Mouse (Mus musculus): Measurements from ENCODE around the gene Hjurp. TPM values are rescaled to one million over a fixed set of nuclear protein-coding genes. Genes with fewer than 3 reads are reported as not detected.

The Hjurp gene
- polyA plus RNA-seq, 1 experiment from 2014 or later, result 174 TPM

GRCm38 (mm10) chr1:88232664-88233380, 44.6 kb downstream of the Hjurp start:
- no peak overlapping the region for H3K4me2 ChIP-seq (ENCODE audit: low read depth, severe bottlenecking)
- H3K36me3 ChIP-seq (ENCODE audit: control insufficient read depth, insufficient read depth, low read length), result no peaks in the 10 kb centered on the region; the same call in 1 of the 2 replicates
- no peak overlapping the region for H3K4me3 ChIP-seq (ENCODE audit: low read depth, low read length)
- peaks cover 95% of the 10 kb centered on the region for H3K9me3 ChIP-seq (ENCODE audit: control insufficient read depth, low read length)
- no peaks in the 10 kb centered on the region for H3K27me3 ChIP-seq (ENCODE audit: control insufficient read depth, insufficient read depth, low read length)
- H3K4me1 ChIP-seq (ENCODE audit: control insufficient read depth, insufficient read depth, low read length), result no peaks in the 10 kb centered on the region
- DNase-seq (ENCODE audit: low spot score) (no peak), ATAC-seq (ENCODE audit: insufficient number of reproducible peaks, low FRiP score, low TSS enrichment, low read depth) (no peak)
- H3K27ac ChIP-seq (replicated peaks; ENCODE audit: low read depth, low read length), result no peak overlapping the region
- H3K9ac ChIP-seq (ENCODE audit: low read length), result no peak overlapping the region
- WGBS, result 57% methylated on average over 3 of the region's 3 CpGs

- Histone ChIP-seq H3K9ac (ENCODE audit: low read length) (no peak overlapping the region), H3K36me3 (ENCODE audit: control insufficient read depth, insufficient read depth, low read length) (no peaks in the 10 kb centered on the region; the same call in 1 of the 2 replicates), H3K27me3 (ENCODE audit: control insufficient read depth, insufficient read depth, low read length) (no peaks in the 10 kb centered on the region), H3K4me2 (ENCODE audit: low read depth, severe bottlenecking) (no peak overlapping the region), H3K4me3 (ENCODE audit: low read depth, low read length) (no peak overlapping the region), H3K4me1 (ENCODE audit: control insufficient read depth, insufficient read depth, low read length) (no peaks in the 10 kb centered on the region), H3K27ac (replicated peaks; ENCODE audit: low read depth, low read length) (no peak overlapping the region), H3K9me3 (ENCODE audit: control insufficient read depth, low read length) (peaks cover 95% of the 10 kb centered on the region)
- ATAC-seq (ENCODE audit: insufficient number of reproducible peaks, low FRiP score, low TSS enrichment, low read depth) (no peak), DNase-seq (ENCODE audit: low spot score) (no peak)
- WGBS, result 68% methylated on average over 7 of the region's 7 CpGs
Observed at GRCm38 (mm10) chr1:88231803-88232499, 45.5 kb downstream of the Hjurp start.

GRCm38 (mm10) chr1:88230981-88231802, 46.2 kb downstream of the Hjurp start:
- ATAC-seq (ENCODE audit: insufficient number of reproducible peaks, low FRiP score, low TSS enrichment, low read depth), result no peak

GRCm38 (mm10) chr1:88230421-88230820, 47.0 kb downstream of the Hjurp start:
- DNase-seq (ENCODE audit: low spot score) (no peak), ATAC-seq (ENCODE audit: insufficient number of reproducible peaks, low FRiP score, low TSS enrichment, low read depth) (no peak)
- no peaks in the 10 kb centered on the region for H3K27me3 ChIP-seq (ENCODE audit: control insufficient read depth, insufficient read depth, low read length)
- H3K27ac ChIP-seq (replicated peaks; ENCODE audit: low read depth, low read length), result no peak overlapping the region
- H3K4me3 ChIP-seq (ENCODE audit: low read depth, low read length), result no peak overlapping the region
- H3K4me2 ChIP-seq (ENCODE audit: low read depth, severe bottlenecking), result no peak overlapping the region
- H3K4me1 ChIP-seq (ENCODE audit: control insufficient read depth, insufficient read depth, low read length), result no peaks in the 10 kb centered on the region
- H3K9ac ChIP-seq (ENCODE audit: low read length), result no peak overlapping the region
- WGBS, result 75% methylated on average over 7 of the region's 7 CpGs
- H3K36me3 ChIP-seq (ENCODE audit: control insufficient read depth, insufficient read depth, low read length), result no peaks in the 10 kb centered on the region; the same call in 1 of the 2 replicates
- H3K9me3 ChIP-seq (ENCODE audit: control insufficient read depth, low read length), result peaks cover 96% of the 10 kb centered on the region

More at GRCm38 (mm10) chr1:88230981-88231802, 46.2 kb downstream of the Hjurp start:
- H3K4me1 ChIP-seq (ENCODE audit: control insufficient read depth, insufficient read depth, low read length), result no peaks in the 10 kb centered on the region
- no peak overlapping the region for H3K4me2 ChIP-seq (ENCODE audit: low read depth, severe bottlenecking)
- DNase-seq (ENCODE audit: low spot score), result no peak
- peaks cover 97% of the 10 kb centered on the region for H3K9me3 ChIP-seq (ENCODE audit: control insufficient read depth, low read length)
- no peak overlapping the region for H3K27ac ChIP-seq (replicated peaks; ENCODE audit: low read depth, low read length)
- no peaks in the 10 kb centered on the region; the same call in 1 of the 2 replicates for H3K36me3 ChIP-seq (ENCODE audit: control insufficient read depth, insufficient read depth, low read length)
- WGBS, result 79% methylated on average over 6 of the region's 6 CpGs
- no peaks in the 10 kb centered on the region for H3K27me3 ChIP-seq (ENCODE audit: control insufficient read depth, insufficient read depth, low read length)
- H3K4me3 ChIP-seq (ENCODE audit: low read depth, low read length), result no peak overlapping the region
- H3K9ac ChIP-seq (ENCODE audit: low read length), result no peak overlapping the region

- Histone ChIP-seq H3K4me2 (ENCODE audit: low read depth, severe bottlenecking) (no peak overlapping the region), H3K4me3 (ENCODE audit: low read depth, low read length) (no peak overlapping the region), H3K4me1 (ENCODE audit: control insufficient read depth, insufficient read depth, low read length) (no peaks in the 10 kb centered on the region), H3K27ac (replicated peaks; ENCODE audit: low read depth, low read length) (no peak overlapping the region), H3K36me3 (ENCODE audit: control insufficient read depth, insufficient read depth, low read length) (no peaks in the 10 kb centered on the region; the same call in 1 of the 2 replicates), H3K27me3 (ENCODE audit: control insufficient read depth, insufficient read depth, low read length) (no peaks in the 10 kb centered on the region), H3K9ac (ENCODE audit: low read length) (no peak overlapping the region), H3K9me3 (ENCODE audit: control insufficient read depth, low read length) (peaks cover 93% of the 10 kb centered on the region)
- DNase-seq (ENCODE audit: low spot score) (no peak), ATAC-seq (ENCODE audit: insufficient number of reproducible peaks, low FRiP score, low TSS enrichment, low read depth) (no peak)
- 88% methylated on average over 5 of the region's 5 CpGs for WGBS
Observed at GRCm38 (mm10) chr1:88229986-88230385, 47.4 kb downstream of the Hjurp start.

GRCm38 (mm10) chr1:88229566-88229965, 47.9 kb downstream of the Hjurp start:
- no peak overlapping the region for H3K4me3 ChIP-seq (ENCODE audit: low read depth, low read length)

GRCm38 (mm10) chr1:88228121-88228520, 49.3 kb downstream of the Hjurp start:
- WGBS, result 71% methylated on average over 7 of the region's 7 CpGs
- Histone ChIP-seq H3K27ac (replicated peaks; ENCODE audit: low read depth, low read length) (no peak overlapping the region), H3K27me3 (ENCODE audit: control insufficient read depth, insufficient read depth, low read length) (no peaks in the 10 kb centered on the region), H3K4me1 (ENCODE audit: control insufficient read depth, insufficient read depth, low read length) (no peaks in the 10 kb centered on the region), H3K4me2 (ENCODE audit: low read depth, severe bottlenecking) (no peak overlapping the region), H3K4me3 (ENCODE audit: low read depth, low read length) (no peak overlapping the region), H3K9me3 (ENCODE audit: control insufficient read depth, low read length) (peaks cover 75% of the 10 kb centered on the region), H3K36me3 (ENCODE audit: control insufficient read depth, insufficient read depth, low read length) (no peaks in the 10 kb centered on the region; the same call in 1 of the 2 replicates), H3K9ac (ENCODE audit: low read length) (no peak overlapping the region)
- ATAC-seq (ENCODE audit: insufficient number of reproducible peaks, low FRiP score, low TSS enrichment, low read depth) (no peak), DNase-seq (ENCODE audit: low spot score) (no peak)

More at GRCm38 (mm10) chr1:88229566-88229965, 47.9 kb downstream of the Hjurp start:
- 83% methylated on average over 3 of the region's 3 CpGs for WGBS
- Histone ChIP-seq H3K9ac (ENCODE audit: low read length) (no peak overlapping the region), H3K36me3 (ENCODE audit: control insufficient read depth, insufficient read depth, low read length) (no peaks in the 10 kb centered on the region; the same call in 1 of the 2 replicates), H3K9me3 (ENCODE audit: control insufficient read depth, low read length) (peaks cover 89% of the 10 kb centered on the region), H3K4me2 (ENCODE audit: low read depth, severe bottlenecking) (no peak overlapping the region), H3K27ac (replicated peaks; ENCODE audit: low read depth, low read length) (no peak overlapping the region), H3K4me1 (ENCODE audit: control insufficient read depth, insufficient read depth, low read length) (no peaks in the 10 kb centered on the region), H3K27me3 (ENCODE audit: control insufficient read depth, insufficient read depth, low read length) (no peaks in the 10 kb centered on the region)
- ATAC-seq (ENCODE audit: insufficient number of reproducible peaks, low FRiP score, low TSS enrichment, low read depth) (no peak), DNase-seq (ENCODE audit: low spot score) (no peak)

GRCm38 (mm10) chr1:88227482-88227881, 50.0 kb downstream of the Hjurp start:
- Histone ChIP-seq H3K4me2 (ENCODE audit: low read depth, severe bottlenecking) (no peak overlapping the region), H3K27ac (replicated peaks; ENCODE audit: low read depth, low read length) (no peak overlapping the region), H3K9me3 (ENCODE audit: control insufficient read depth, low read length) (peaks cover 68% of the 10 kb centered on the region), H3K4me3 (ENCODE audit: low read depth, low read length) (no peak overlapping the region), H3K36me3 (ENCODE audit: control insufficient read depth, insufficient read depth, low read length) (no peaks in the 10 kb centered on the region; the same call in 1 of the 2 replicates), H3K4me1 (ENCODE audit: control insufficient read depth, insufficient read depth, low read length) (no peaks in the 10 kb centered on the region), H3K27me3 (ENCODE audit: control insufficient read depth, insufficient read depth, low read length) (no peaks in the 10 kb centered on the region), H3K9ac (ENCODE audit: low read length) (no peak overlapping the region)
- DNase-seq (ENCODE audit: low spot score) (no peak), ATAC-seq (ENCODE audit: insufficient number of reproducible peaks, low FRiP score, low TSS enrichment, low read depth) (no peak)
- WGBS, result 66% methylated on average over 2 of the region's 2 CpGs
